Mouse (Mus musculus) urinary bladder, postnatal 10 days (tissue): ENCODE data around the gene Armc7.
"Not testable (repeated sequence)": the region's sequence is repeated elsewhere in the genome, so short reads cannot be mapped to it uniquely, and the experiment has no call there.

Experiments used
- DNase-seq: peaks from one replicate; pipeline ENCODE4 v3.0.0; 2022; ENCODE audit warnings: low spot score

Gene Armc7

DNA sequence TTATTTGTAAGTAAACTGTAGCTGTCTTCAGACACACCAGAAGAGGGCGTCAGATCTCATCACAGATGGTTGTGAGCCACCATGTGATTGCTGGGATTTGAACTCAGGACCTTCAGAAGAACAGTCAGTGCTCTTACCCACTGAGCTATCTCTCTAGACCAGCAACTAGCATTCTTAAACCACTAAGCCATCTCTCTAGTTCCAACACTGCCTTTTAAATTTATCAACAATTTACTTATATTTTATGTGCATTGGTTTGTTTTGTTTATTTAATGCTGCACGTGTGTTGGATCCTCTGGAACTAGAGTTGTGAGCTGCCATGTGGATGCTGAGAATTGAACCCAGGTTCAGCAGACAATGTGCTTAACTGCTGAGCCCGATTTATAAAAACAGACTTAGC is 51.0 kb downstream of the Armc7 start:
- not testable (repeated sequence) for DNase-seq

DNA sequence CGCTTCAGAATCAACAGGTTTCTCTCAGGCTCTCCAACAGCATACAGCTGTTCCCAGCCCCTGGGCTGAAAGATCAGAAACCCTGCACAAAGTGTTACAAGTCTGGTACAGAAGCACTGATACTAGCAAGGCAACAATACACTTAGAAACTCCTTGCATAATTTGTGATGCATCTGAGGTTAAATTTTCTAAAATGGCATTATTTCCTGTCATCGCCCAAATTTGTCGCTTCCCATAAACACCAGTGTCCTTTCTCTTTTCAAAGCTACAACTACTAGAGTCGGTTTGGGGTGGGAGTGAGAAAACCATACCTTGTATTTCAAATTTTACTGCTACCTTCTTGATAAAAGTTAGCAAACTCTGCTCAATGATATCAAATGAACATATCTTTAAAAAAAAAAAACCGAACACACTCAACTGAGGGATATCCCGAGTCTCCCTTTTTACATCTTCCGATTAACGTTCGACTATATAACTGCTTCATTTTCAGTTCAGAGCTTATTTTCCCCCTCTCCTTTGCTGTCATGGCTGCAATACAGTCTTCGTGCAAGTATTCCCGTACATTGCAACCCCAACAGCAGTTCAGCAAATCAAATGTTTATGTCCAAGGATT is 59.4 kb downstream of the Armc7 start:
- DNase-seq = no peak

DNA sequence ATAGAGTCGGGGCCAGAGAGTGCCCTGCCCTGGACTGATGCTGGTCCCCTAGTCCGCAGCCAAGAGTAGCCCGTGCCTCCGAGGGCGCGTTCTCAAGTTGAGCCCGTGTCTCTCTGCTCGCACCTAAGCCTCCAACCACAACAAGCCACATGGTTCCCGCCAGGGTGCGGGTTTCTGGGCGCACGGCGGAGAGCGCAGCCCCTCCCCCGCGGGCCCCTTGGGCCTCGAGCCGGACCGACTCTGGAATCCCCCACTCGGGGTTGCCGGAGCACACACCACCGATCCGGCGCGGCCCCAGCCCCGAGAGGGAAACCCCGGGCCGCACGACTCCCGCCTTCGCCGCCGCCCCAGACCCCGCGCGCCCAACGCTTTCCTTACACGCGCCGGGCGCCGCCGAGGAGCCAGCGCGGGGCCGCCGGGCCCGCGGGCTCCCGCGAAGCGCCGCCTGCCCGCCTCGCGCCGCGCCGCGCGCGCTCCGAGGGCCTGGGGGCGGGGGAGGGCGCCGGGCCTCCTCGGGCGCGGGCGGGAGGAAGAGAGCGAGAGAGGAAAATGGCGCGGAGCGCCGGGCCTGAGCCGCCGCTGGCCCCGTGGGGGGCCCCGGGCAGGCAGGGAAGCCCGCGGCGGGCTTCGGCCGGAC is 60.1 kb downstream of the Armc7 start:
- no peak for DNase-seq

DNA sequence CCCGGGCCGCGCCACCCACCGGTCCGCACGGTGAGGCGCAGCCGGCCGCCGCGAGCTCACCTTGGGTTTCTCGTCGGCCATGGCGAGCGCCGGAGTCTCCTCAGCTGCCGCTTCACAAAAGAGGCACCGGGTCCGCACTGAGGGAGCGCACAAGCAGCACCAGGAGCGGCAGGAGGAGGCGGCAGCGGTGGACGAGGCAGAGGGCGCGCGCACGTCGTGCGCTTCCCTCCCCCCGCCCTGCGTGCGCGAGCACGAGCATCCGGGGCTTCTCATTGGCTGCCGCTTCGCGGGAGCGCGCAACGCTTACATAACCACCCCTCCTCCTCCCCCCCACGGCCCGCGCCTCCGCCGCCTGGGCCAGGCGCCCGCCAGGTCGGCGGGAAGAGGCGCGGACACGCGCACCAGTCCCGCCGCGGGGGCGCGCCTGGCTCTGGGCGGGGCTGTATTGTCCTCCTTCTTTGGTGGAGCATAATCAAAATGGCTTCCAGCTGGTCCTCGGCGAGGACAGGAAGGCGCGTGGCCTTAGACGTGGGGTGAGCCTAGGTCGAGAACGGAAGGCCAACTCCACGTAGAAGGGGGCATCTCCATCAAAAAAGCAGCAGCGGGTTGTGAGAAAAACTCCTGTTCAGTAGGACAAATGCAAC is 60.7 kb downstream of the Armc7 start, which contains the start of gene Sumo2:
Gene Sumo2, minus strand, starts transcription at position 239 of the 644 bp plus-strand sequence.
- DNase-seq = peak; percentile 93

DNA sequence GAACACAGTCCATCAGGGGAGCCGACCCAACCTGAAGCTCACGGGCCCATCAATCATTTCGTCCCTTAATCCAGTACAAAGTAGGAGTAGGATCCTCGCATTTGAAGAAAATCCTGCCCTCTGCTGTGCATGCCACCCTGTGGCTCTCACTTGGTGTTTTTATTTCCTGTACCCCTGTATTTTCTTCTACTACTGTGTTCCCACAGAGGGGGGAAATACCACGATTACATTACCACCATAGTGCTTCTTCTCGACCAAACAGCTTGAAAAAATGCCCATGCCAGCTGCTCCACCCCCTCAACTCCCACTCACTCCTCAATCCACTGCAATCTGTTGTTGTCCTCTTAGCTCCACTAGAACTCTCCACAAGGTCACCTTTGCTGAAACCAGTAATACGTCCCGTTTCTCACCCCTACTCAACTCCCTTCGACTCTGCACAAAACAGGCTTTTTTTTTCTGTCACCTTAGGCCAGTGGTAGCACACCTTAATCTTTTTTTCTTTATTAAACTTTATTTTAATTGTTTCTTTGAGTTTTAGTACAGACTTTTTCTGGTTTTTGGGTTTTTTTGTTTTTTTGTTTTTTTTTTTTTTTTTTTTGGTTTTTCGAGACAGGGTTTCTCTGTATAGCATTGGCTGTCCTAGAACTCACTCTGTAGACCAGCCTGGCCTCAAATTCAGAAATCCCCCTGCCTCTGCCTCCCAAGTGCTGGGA is 61.5 kb downstream of the Armc7 start:
- no peak for DNase-seq

DNA sequence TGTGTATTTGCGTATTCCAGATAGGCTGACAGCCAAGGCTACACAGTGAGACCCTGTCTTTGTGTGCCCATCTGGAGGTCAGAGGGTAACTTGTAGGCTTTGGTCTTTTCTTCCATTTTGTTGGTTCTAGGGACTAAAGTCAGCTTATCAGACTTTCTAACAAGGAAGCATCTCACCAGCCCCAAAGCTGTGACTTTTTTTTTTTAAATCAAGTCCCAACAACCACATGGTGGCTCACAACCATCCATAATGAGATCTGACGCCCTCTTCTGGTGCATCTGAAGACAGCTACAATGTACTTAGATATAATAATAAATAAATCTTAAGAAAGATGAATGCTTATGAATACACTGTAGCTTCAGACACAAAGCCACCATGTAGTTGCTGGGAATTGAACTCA is 62.6 kb downstream of the Armc7 start:
- no peak for DNase-seq
